Mouse (Mus musculus): Measurements from ENCODE around the gene Slc11a1. TPM values are rescaled to one million over a fixed set of nuclear protein-coding genes. Genes with fewer than 3 reads are reported as not detected.
"Not testable (repeated sequence)": the region's sequence is repeated elsewhere in the genome, so short reads cannot be mapped to it uniquely, and the experiment has no call there.

Slc11a1 gene
- polyA plus RNA-seq, 1 experiment from 2014 or later: 2.2 TPM

- H3K4me2 ChIP-seq (replicated peaks): peak overlapping the region; percentile 87
- peak overlapping the region; percentile 94 for H3K4me3 ChIP-seq
- under 1% methylated on average over 52 of the region's 63 CpGs for WGBS
- peak overlapping the region; percentile 89 for H3K27ac ChIP-seq
- peak; percentile 49 for ATAC-seq (ENCODE audit: low FRiP score)
- peak overlapping the region; percentile 90 for H3K9ac ChIP-seq
- no peaks in the 10 kb centered on the region for H3K9me3 ChIP-seq (replicated peaks)
- H3K4me1 ChIP-seq: peaks cover 32% of the 10 kb centered on the region
- H3K27me3 ChIP-seq: peaks cover 25% of the 10 kb centered on the region; the same call in 1 of the 2 replicates
- H3K36me3 ChIP-seq: peaks cover 12% of the 10 kb centered on the region
Observed at GRCm38 (mm10) chr1:74391844-74392441, 16.9 kb downstream of the Slc11a1 start.

- Histone ChIP-seq H3K4me3 (peak overlapping the region; percentile 94), H3K36me3 (peaks cover 12% of the 10 kb centered on the region), H3K27me3 (peaks cover 25% of the 10 kb centered on the region; the same call in 1 of the 2 replicates), H3K9ac (peak overlapping the region; percentile 90), H3K9me3 (replicated peaks) (no peaks in the 10 kb centered on the region), H3K27ac (peak overlapping the region; percentile 89), H3K4me2 (replicated peaks) (peak overlapping the region; percentile 87), H3K4me1 (peaks cover 34% of the 10 kb centered on the region)
- 5% methylated on average over 16 of the region's 16 CpGs for WGBS
- ATAC-seq (ENCODE audit: low FRiP score): peak; percentile 24
Observed at GRCm38 (mm10) chr1:74392446-74392994, 17.5 kb downstream of the Slc11a1 start.

GRCm38 (mm10) chr1:74393010-74393409, 18.0 kb downstream of the Slc11a1 start:
- H3K27me3 ChIP-seq: peaks cover 21% of the 10 kb centered on the region; the same call in 1 of the 2 replicates
- WGBS: 56% methylated on average over 7 of the region's 7 CpGs
- H3K4me2 ChIP-seq (replicated peaks): peak overlapping the region; percentile 87
- no peaks in the 10 kb centered on the region for H3K9me3 ChIP-seq (replicated peaks)
- peaks cover 12% of the 10 kb centered on the region for H3K36me3 ChIP-seq
- H3K27ac ChIP-seq: no peak overlapping the region
- peak overlapping the region; percentile 90 for H3K9ac ChIP-seq
- no peak for ATAC-seq (ENCODE audit: low FRiP score)
- H3K4me1 ChIP-seq: peaks cover 37% of the 10 kb centered on the region
- H3K4me3 ChIP-seq: peak overlapping the region; percentile 94

- no peak for ATAC-seq (ENCODE audit: low FRiP score)
- H3K4me2 ChIP-seq (replicated peaks): no peak overlapping the region
- H3K36me3 ChIP-seq: peaks cover 12% of the 10 kb centered on the region
- H3K9me3 ChIP-seq (replicated peaks): no peaks in the 10 kb centered on the region
- H3K27ac ChIP-seq: no peak overlapping the region
- H3K4me3 ChIP-seq: no peak overlapping the region
- peaks cover 18% of the 10 kb centered on the region; the same call in 1 of the 2 replicates for H3K27me3 ChIP-seq
- 88% methylated on average over 9 of the region's 9 CpGs for WGBS
- H3K9ac ChIP-seq: no peak overlapping the region
- peaks cover 39% of the 10 kb centered on the region for H3K4me1 ChIP-seq
Observed at GRCm38 (mm10) chr1:74393697-74394096, 18.7 kb downstream of the Slc11a1 start.

- H3K27me3 ChIP-seq: peaks cover 14% of the 10 kb centered on the region; the same call in 1 of the 2 replicates
- H3K9me3 ChIP-seq (replicated peaks): no peaks in the 10 kb centered on the region
- H3K4me3 ChIP-seq: no peak overlapping the region
- peaks cover 39% of the 10 kb centered on the region for H3K4me1 ChIP-seq
- WGBS: 92% methylated on average over 9 of the region's 9 CpGs
- peaks cover 12% of the 10 kb centered on the region for H3K36me3 ChIP-seq
- H3K27ac ChIP-seq: no peak overlapping the region
- no peak overlapping the region for H3K9ac ChIP-seq
- no peak overlapping the region for H3K4me2 ChIP-seq (replicated peaks)
- ATAC-seq (ENCODE audit: low FRiP score): no peak
Observed at GRCm38 (mm10) chr1:74394311-74394710, 19.3 kb downstream of the Slc11a1 start.

GRCm38 (mm10) chr1:74394858-74395257, 19.9 kb downstream of the Slc11a1 start:
- no peak for ATAC-seq (ENCODE audit: low FRiP score)

GRCm38 (mm10) chr1:74395290-74395689, 20.3 kb downstream of the Slc11a1 start:
- Histone ChIP-seq H3K9ac (no peak overlapping the region), H3K27ac (no peak overlapping the region), H3K4me2 (replicated peaks) (no peak overlapping the region), H3K36me3 (peaks cover 12% of the 10 kb centered on the region), H3K27me3 (0 out of 2 replicates have a peak, but pooled peaks cover 5% of the 10 kb centered on the region), H3K9me3 (replicated peaks) (no peaks in the 10 kb centered on the region), H3K4me3 (no peak overlapping the region), H3K4me1 (peaks cover 32% of the 10 kb centered on the region)
- ATAC-seq (ENCODE audit: low FRiP score): no peak
- WGBS: 87% methylated on average over 12 of the region's 13 CpGs

More at GRCm38 (mm10) chr1:74394858-74395257, 19.9 kb downstream of the Slc11a1 start:
- peaks cover 12% of the 10 kb centered on the region for H3K36me3 ChIP-seq
- no peaks in the 10 kb centered on the region for H3K9me3 ChIP-seq (replicated peaks)
- H3K4me1 ChIP-seq: peaks cover 36% of the 10 kb centered on the region
- no peak overlapping the region for H3K9ac ChIP-seq
- WGBS: 89% methylated on average over 15 of the region's 15 CpGs
- H3K4me3 ChIP-seq: no peak overlapping the region
- H3K4me2 ChIP-seq (replicated peaks): no peak overlapping the region
- H3K27ac ChIP-seq: no peak overlapping the region
- 0 out of 2 replicates have a peak, but pooled peaks cover 9% of the 10 kb centered on the region for H3K27me3 ChIP-seq

- WGBS: 6% methylated on average over 12 of the region's 12 CpGs
- Histone ChIP-seq H3K4me2 (replicated peaks) (peak overlapping the region; percentile 83), H3K4me1 (peaks cover 29% of the 10 kb centered on the region), H3K36me3 (peaks cover 12% of the 10 kb centered on the region), H3K27ac (peak overlapping the region; percentile 82), H3K9ac (peak overlapping the region; percentile 59; the same call in 1 of the 2 replicates), H3K4me3 (peak overlapping the region; percentile 42)
- ATAC-seq (ENCODE audit: low FRiP score); H3K27me3 ChIP-seq; H3K9me3 ChIP-seq (replicated peaks): not testable (repeated sequence)
Observed at GRCm38 (mm10) chr1:74396456-74397222, 21.6 kb downstream of the Slc11a1 start.

- peak overlapping the region; percentile 82 for H3K27ac ChIP-seq
Observed at GRCm38 (mm10) chr1:74397268-74397918, 22.4 kb downstream of the Slc11a1 start.

GRCm38 (mm10) chr1:74397919-74398451, 23.0 kb downstream of the Slc11a1 start:
- 6% methylated on average over 11 of the region's 11 CpGs for WGBS
- H3K9ac ChIP-seq: peak overlapping the region; percentile 59
- peak; percentile 23; the same call in 1 of the 2 replicates for ATAC-seq (ENCODE audit: low FRiP score)
- peak overlapping the region; percentile 42 for H3K4me3 ChIP-seq
- H3K9me3 ChIP-seq (replicated peaks): no peaks in the 10 kb centered on the region
- H3K27ac ChIP-seq: peak overlapping the region; percentile 82
- H3K27me3 ChIP-seq: no peaks in the 10 kb centered on the region; the same call in 1 of the 2 replicates
- H3K4me1 ChIP-seq: peaks cover 19% of the 10 kb centered on the region
- H3K4me2 ChIP-seq (replicated peaks): peak overlapping the region; percentile 83
- H3K36me3 ChIP-seq: peaks cover 12% of the 10 kb centered on the region

More at GRCm38 (mm10) chr1:74397268-74397918, 22.4 kb downstream of the Slc11a1 start:
- peak overlapping the region; percentile 59 for H3K9ac ChIP-seq
- H3K36me3 ChIP-seq: peaks cover 12% of the 10 kb centered on the region
- under 1% methylated on average over 41 of the region's 41 CpGs for WGBS
- peak overlapping the region; percentile 42 for H3K4me3 ChIP-seq
- H3K9me3 ChIP-seq (replicated peaks): no peaks in the 10 kb centered on the region
- H3K4me2 ChIP-seq (replicated peaks): peak overlapping the region; percentile 83
- peak; percentile 89 for ATAC-seq (ENCODE audit: low FRiP score)
- peaks cover 25% of the 10 kb centered on the region for H3K4me1 ChIP-seq
- H3K27me3 ChIP-seq: no peaks in the 10 kb centered on the region; the same call in 1 of the 2 replicates

- Histone ChIP-seq H3K27me3 (no peaks in the 10 kb centered on the region; the same call in 1 of the 2 replicates), H3K4me2 (replicated peaks) (no peak overlapping the region), H3K36me3 (no peaks in the 10 kb centered on the region), H3K4me3 (no peak overlapping the region), H3K27ac (no peak overlapping the region), H3K4me1 (peaks cover 12% of the 10 kb centered on the region), H3K9ac (no peak overlapping the region), H3K9me3 (replicated peaks) (no peaks in the 10 kb centered on the region)
- ATAC-seq (ENCODE audit: low FRiP score): no peak
- WGBS: 85% methylated on average over 3 of the region's 3 CpGs
Observed at GRCm38 (mm10) chr1:74400531-74400930, 25.5 kb downstream of the Slc11a1 start.

Measured in hindbrain, embryonic 12.5 days (tissue).